Mouse (Mus musculus) limb, embryonic 14.5 days (tissue): Measurements from ENCODE around the gene Pitpnb. TPM values are rescaled to one million over a fixed set of nuclear protein-coding genes. Genes with fewer than 3 reads are reported as not detected.

Source experiments
- ATAC-seq: fragments of 200-750 bp; cut with Nextera tagmentation; 2 replicates; pipeline ENCODE4 v1.8.0; 2017; ENCODE audit warnings: low read depth, moderate number of reproducible peaks, moderate TSS enrichment; ENCODE audit not compliant: low FRiP score
- DNase-seq: peaks from one replicate; pipeline ENCODE4 v3.0.0-alpha.2; 2015; ENCODE audit warnings: low spot score
- H3K27ac ChIP-seq: fragments of 300-500 bp; sonication (generic); replicated peaks from 2 replicates; pipeline ENCODE4 v1.5.1; 2014; ENCODE audit warnings: low read depth, mild to moderate bottlenecking, low read length, moderate library complexity, mixed read lengths
- H3K27me3 ChIP-seq: fragments of 300-500 bp; sonication (generic); 2 replicates; pipeline ENCODE4 v1.6.1; 2014; ENCODE audit warnings: low read length, mixed read lengths; ENCODE audit not compliant: control insufficient read depth, insufficient read depth
- H3K36me3 ChIP-seq: fragments of 300-500 bp; sonication (generic); 2 replicates; pipeline ENCODE4 v1.6.1; 2014; ENCODE audit warnings: mild to moderate bottlenecking, low read length, moderate library complexity, mixed read lengths; ENCODE audit not compliant: control insufficient read depth, insufficient read depth
- H3K4me1 ChIP-seq: fragments of 300-500 bp; sonication (generic); 2 replicates; pipeline ENCODE4 v1.6.1; 2014; ENCODE audit warnings: antibody characterized with exemption, low read length, mixed read lengths; ENCODE audit not compliant: control insufficient read depth, insufficient read depth
- H3K4me2 ChIP-seq: fragments of 300-500 bp; sonication (generic); replicated peaks from 2 replicates; pipeline ENCODE4 v1.6.1; 2014; ENCODE audit warnings: low read depth, mild to moderate bottlenecking, low read length, moderate library complexity; ENCODE audit not compliant: severe bottlenecking
- H3K4me3 ChIP-seq: fragments of 300-500 bp; sonication (generic); replicated peaks from 2 replicates; pipeline ENCODE4 v1.5.1; 2014; ENCODE audit warnings: low read length
- H3K9ac ChIP-seq: fragments of 300-500 bp; sonication (generic); 2 replicates; pipeline ENCODE4 v1.6.1; 2014; ENCODE audit warnings: mild to moderate bottlenecking, low read depth, low read length, moderate library complexity; ENCODE audit not compliant: severe bottlenecking
- H3K9me3 ChIP-seq: fragments of 300-500 bp; sonication (generic); 2 replicates; pipeline ENCODE4 v1.6.1; 2016; ENCODE audit warnings: low read length; ENCODE audit not compliant: control insufficient read depth
- POLR2A ChIP-seq: fragments of 200-500 bp; IDR thresholded peaks from 2 replicates; pipeline ENCODE4 v1.8.0; 2012; ENCODE audit warnings: inconsistent platforms, mild to moderate bottlenecking, moderate library complexity, borderline replicate concordance; ENCODE audit not compliant: insufficient read depth, insufficient read length; ENCODE audit errors: extremely low read depth
- WGBS: fragments of 180-500 bp; shearing (Covaris S2); extraction: QIAGEN DNeasy Blood & Tissue Kit; methylation state at CpG from one replicate; pipeline ENCODE4 v1.1.7; 2014; 5-methylcytosine and 5-hydroxymethylcytosine counted together
- polyA plus RNA-seq, 2 experiments: library from polyadenylated mRNA; depleted of rRNA in 1 of 2; stranded (reverse) in 1 of 2; unstranded in 1 of 2; fragments of >200 nt; fragmentation: Nextera tagmentation in 1 of 2; extraction: Ambion mirVana in 1 of 2; gene quantifications; 2 replicates each; pipeline versions ENCODE4 v1.2.1 to v1.2.3; 2012 to 2014

Pitpnb gene
- polyA plus RNA-seq, 2 experiments: 89.6 to 103 TPM

DNA sequence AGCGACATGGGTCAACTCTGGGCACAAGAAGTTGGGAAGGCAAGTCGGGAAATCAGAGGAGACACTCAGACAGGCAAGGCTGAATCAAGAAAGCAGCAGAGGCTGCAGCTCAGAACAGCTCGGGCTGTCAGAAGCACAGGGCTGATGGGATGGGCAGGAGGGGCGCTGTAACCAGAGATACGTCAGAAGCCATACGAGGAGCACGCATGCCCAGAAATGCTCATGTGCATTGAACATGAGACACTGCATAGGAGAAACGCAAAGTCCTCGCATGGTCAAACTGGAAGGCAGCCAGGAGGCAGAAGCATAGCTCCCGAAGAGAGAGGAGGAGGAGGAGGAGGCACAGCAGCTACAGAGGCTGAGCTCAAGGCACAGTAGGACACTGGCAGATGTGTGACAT, 38.9 kb upstream of the Pitpnb start:
- 43% methylated on average over 10 of the region's 10 CpGs for WGBS
- H3K36me3 ChIP-seq: peaks cover 12% of the 10 kb centered on the region
- H3K4me1 ChIP-seq: peaks cover 9% of the 10 kb centered on the region; the same call in 1 of the 2 replicates
- peak; percentile 34; the same call in 1 of the 2 replicates for ATAC-seq
- TF ChIP-seq POLR2A: no peak
- no peak overlapping the region for H3K4me3 ChIP-seq
- no peak overlapping the region for H3K9ac ChIP-seq
- peak; percentile 53 for DNase-seq
- no peaks in the 10 kb centered on the region for H3K9me3 ChIP-seq
- no peaks in the 10 kb centered on the region for H3K27me3 ChIP-seq
- H3K27ac ChIP-seq: no peak overlapping the region
- no peak overlapping the region for H3K4me2 ChIP-seq

DNA sequence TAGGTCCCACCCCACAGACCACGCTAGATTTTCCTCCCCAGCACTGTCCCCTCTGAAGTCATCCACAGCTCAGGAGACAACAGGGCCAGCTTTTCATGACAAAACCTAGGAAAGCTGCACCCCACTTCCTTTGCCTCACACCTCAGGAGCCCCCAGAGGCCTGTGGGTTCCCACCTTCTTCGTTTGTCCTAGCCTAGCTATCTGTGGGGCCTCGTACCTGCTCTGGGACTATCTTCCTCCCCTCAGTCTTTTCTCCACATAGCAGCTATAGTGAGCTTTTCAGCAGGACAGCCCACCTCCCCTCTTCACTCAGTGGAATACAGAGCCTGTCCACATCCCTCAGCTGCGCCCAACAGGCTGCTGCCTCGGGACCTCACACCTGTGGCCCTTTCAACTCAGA, 32.8 kb upstream of the Pitpnb start:
- Histone ChIP-seq H3K9me3 (no peaks in the 10 kb centered on the region), H3K4me3 (no peak overlapping the region), H3K36me3 (no peaks in the 10 kb centered on the region), H3K4me2 (no peak overlapping the region), H3K27ac (no peak overlapping the region), H3K27me3 (no peaks in the 10 kb centered on the region), H3K9ac (no peak overlapping the region), H3K4me1 (no peaks in the 10 kb centered on the region)
- no peak for ATAC-seq
- DNase-seq: no peak
- no peak for TF ChIP-seq POLR2A
- WGBS: 59% methylated on average over 5 of the region's 5 CpGs

DNA sequence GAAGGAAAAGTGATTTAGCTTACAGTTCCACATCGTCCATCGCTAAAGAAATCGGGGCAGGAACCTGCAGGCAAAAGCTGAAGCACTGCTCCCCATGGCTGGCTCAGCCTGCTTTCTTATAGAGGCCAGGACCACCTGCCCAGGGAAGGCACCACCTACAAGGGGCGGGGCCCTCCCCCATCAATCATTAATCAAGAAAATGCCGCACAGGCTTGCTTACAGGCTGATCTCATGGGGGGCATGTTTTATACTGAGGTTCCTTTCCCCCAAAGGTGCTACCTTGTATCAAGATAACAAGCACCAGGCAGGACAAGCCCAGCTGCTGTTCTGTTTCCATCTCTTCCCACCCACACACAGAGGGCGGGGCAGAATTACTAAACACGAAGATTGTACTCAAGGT, 31.9 kb upstream of the Pitpnb start:
- no peak overlapping the region for H3K4me3 ChIP-seq
- no peaks in the 10 kb centered on the region for H3K36me3 ChIP-seq
- H3K27ac ChIP-seq: no peak overlapping the region
- no peaks in the 10 kb centered on the region for H3K27me3 ChIP-seq
- no peak overlapping the region for H3K4me2 ChIP-seq
- no peak overlapping the region for H3K9ac ChIP-seq
- DNase-seq: no peak
- H3K9me3 ChIP-seq: no peaks in the 10 kb centered on the region
- H3K4me1 ChIP-seq: no peaks in the 10 kb centered on the region
- TF ChIP-seq POLR2A: no peak
- ATAC-seq: no peak
- WGBS: 36% methylated on average over 7 of the region's 7 CpGs

- no peak for DNase-seq
- Histone ChIP-seq H3K9me3 (no peaks in the 10 kb centered on the region; the same call in 1 of the 2 replicates), H3K9ac (no peak overlapping the region), H3K36me3 (no peaks in the 10 kb centered on the region), H3K4me2 (no peak overlapping the region), H3K27me3 (no peaks in the 10 kb centered on the region), H3K4me1 (no peaks in the 10 kb centered on the region), H3K27ac (no peak overlapping the region), H3K4me3 (no peak overlapping the region)
- ATAC-seq: no peak
- 69% methylated on average over 8 of the region's 8 CpGs for WGBS
- TF ChIP-seq POLR2A: no peak
Observed at GRCm38 (mm10) chr5:111300776-111301175, 29.8 kb upstream of the Pitpnb start.

GRCm38 (mm10) chr5:111301736-111302135, 28.8 kb upstream of the Pitpnb start:
- ATAC-seq (no peak), DNase-seq (no peak)
- no peaks in the 10 kb centered on the region; the same call in 1 of the 2 replicates for H3K9me3 ChIP-seq
- H3K4me3 ChIP-seq: no peak overlapping the region
- 69% methylated on average over 7 of the region's 7 CpGs for WGBS
- no peaks in the 10 kb centered on the region for H3K4me1 ChIP-seq
- H3K27me3 ChIP-seq: no peaks in the 10 kb centered on the region
- no peak for TF ChIP-seq POLR2A
- H3K27ac ChIP-seq: no peak overlapping the region
- no peaks in the 10 kb centered on the region for H3K36me3 ChIP-seq
- H3K9ac ChIP-seq: no peak overlapping the region
- no peak overlapping the region for H3K4me2 ChIP-seq

DNA sequence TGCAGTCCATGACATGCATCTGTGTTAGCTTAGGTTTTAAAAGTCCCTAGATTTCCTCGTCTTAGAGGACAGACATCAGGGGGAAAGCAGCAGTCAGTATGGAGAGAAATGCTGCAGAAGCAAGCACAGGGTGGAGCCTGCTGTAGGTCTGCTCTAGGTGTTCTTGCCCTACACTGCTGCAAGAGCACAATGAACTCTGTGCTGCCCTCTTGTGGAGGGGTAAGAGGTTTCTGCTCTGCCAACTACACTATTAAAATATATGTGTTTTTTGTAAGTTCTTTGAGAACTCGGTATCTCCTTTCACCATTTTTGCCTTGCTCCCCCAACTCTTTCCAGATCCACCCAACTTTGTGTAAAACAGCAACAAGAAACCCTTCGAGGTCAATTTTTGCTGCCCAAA, 25.8 kb upstream of the Pitpnb start:
- no peak overlapping the region for H3K9ac ChIP-seq
- no peak overlapping the region for H3K4me3 ChIP-seq
- H3K36me3 ChIP-seq: no peaks in the 10 kb centered on the region
- no peaks in the 10 kb centered on the region for H3K27me3 ChIP-seq
- H3K4me1 ChIP-seq: no peaks in the 10 kb centered on the region
- DNase-seq (no peak), ATAC-seq (no peak)
- no peaks in the 10 kb centered on the region; the same call in 1 of the 2 replicates for H3K9me3 ChIP-seq
- H3K27ac ChIP-seq: no peak overlapping the region
- WGBS: 87% methylated on average over 3 of the region's 3 CpGs
- no peak for TF ChIP-seq POLR2A
- no peak overlapping the region for H3K4me2 ChIP-seq
